ENCODE assay signal across 10 mouse cellular contexts in the genomic region with DNA sequence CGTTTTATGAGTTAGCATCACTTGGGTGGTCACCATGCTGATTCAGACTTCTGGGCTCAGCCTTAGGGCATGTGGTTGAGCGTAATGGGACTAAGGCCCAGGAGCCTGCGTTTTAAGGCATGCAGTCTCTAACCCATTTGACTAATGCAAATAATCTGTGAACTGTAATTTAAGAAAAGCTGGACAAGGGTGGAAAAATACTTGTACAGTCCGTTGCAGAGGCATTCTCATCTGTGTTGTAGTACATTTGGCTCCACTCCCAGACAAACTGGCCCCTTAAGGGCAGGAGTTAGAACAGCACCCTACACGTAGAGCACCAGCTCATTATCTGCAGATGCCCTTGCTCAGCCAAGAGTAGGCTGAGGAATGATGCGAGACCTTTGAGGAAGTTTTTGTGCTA. TPM values are rescaled to one million over a fixed set of nuclear protein-coding genes. Genes with fewer than 3 reads are reported as not detected.
A peak's percentile ranks its signal among the peaks of the same experiment; 100 is the strongest.
DNase-seq lines count a peak whose midpoint lies in the region.
"Had no signal": no experiment of that assay in that cellular context is flagged by ENCODE, and none has a peak within 500 bp of the region (broad histone marks: within the 10 kb centered on the region; RNA-seq: fewer than 3 reads in every experiment).

No protein-coding gene starts in this region.

- peaks cover 71% of the 10 kb centered on the region for H3K36me3 ChIP-seq in heart, embryonic 10.5 days
- peaks cover 89% of the 10 kb centered on the region for H3K36me3 ChIP-seq in forebrain, embryonic 10.5 days (replicated peaks)

- DNase-seq in heart, postnatal 10 days: peak; percentile 44 to 45
- no peak for DNase-seq in heart, embryonic 10.5 days (ENCODE audit: low spot score)
- peak; percentile 78 for DNase-seq in adipocyte (ENCODE audit: low spot score)
- peak; percentile 80 for DNase-seq in kidney, adult 9 months
- DNase-seq in lung, postnatal 14 days: peak; percentile 11
- DNase-seq in left cerebral cortex, postnatal 14 days (ENCODE audit: low spot score in 2 of 2): no peak
- DNase-seq in urinary bladder, adult 2 months (ENCODE audit: low spot score): no peak
- no peak for DNase-seq in forebrain, embryonic 10.5 days (ENCODE audit: extremely low spot score, low spot score)
- DNase-seq: gastrocnemius, postnatal 10 days; thymus, postnatal 14 days had no signal

- no peaks in the 10 kb centered on the region for H3K4me1 ChIP-seq in heart, embryonic 10.5 days
- H3K4me1 ChIP-seq in forebrain, embryonic 10.5 days: peaks cover 5% of the 10 kb centered on the region

- no peaks in the 10 kb centered on the region for H3K27me3 ChIP-seq in heart, embryonic 10.5 days (ENCODE audit: insufficient read depth, poor library complexity, severe bottlenecking)
- H3K27me3 ChIP-seq in forebrain, embryonic 10.5 days (ENCODE audit: poor library complexity, severe bottlenecking): no peaks in the 10 kb centered on the region

- H3K9me3 ChIP-seq in heart, embryonic 10.5 days: no peaks in the 10 kb centered on the region
- H3K9me3 ChIP-seq in forebrain, embryonic 10.5 days: no peaks in the 10 kb centered on the region

- H3K4me3 ChIP-seq in heart, embryonic 10.5 days: no peak overlapping the region
- H3K4me3 ChIP-seq in forebrain, embryonic 10.5 days: no peak overlapping the region

- no peak overlapping the region for H3K27ac ChIP-seq in heart, embryonic 10.5 days
- H3K27ac ChIP-seq in forebrain, embryonic 10.5 days: no peak overlapping the region

- 77% methylated on average over 6 of the region's 6 CpGs for WGBS in heart, embryonic 10.5 days
- 90% methylated on average over 6 of the region's 6 CpGs for WGBS in forebrain, embryonic 10.5 days

- intact Hi-C loops in heart, postnatal 10 days (cut with DNase I): no loop called here
- intact Hi-C loops in left cerebral cortex, postnatal 14 days (cut with DNase I): no loop called here

RNA-seq across cellular contexts. Expression of gene Rbbp9, which starts 6.0 kb away (rescaled TPM):
- 10 to 100 TPM; 14.4 to 15.0 TPM for total RNA-seq in heart, postnatal 10 days (2021)
- 37.3 and 53.8 TPM in 2 replicates for polyA plus RNA-seq in heart, embryonic 10.5 days (2016; fragmentation: Nextera tagmentation; extraction: Ambion mirVana)
- total RNA-seq in left cerebral cortex, postnatal 14 days (2021): 10 to 100 TPM; 25.3 to 25.5 TPM
- polyA plus RNA-seq in urinary bladder, adult 2 months (2012; rRNA removed): 36.1 and 36.8 TPM in 2 replicates
- polyA plus RNA-seq in forebrain, embryonic 10.5 days (2016; fragmentation: Nextera tagmentation; extraction: Ambion mirVana): 60.7 and 63.3 TPM in 2 replicates

RNA-seq across cellular contexts. Expression of gene Sec23b, which starts 11.4 kb away (rescaled TPM):
- 10 to 100 TPM; 32.4 to 36.6 TPM for total RNA-seq in heart, postnatal 10 days (2021)
- 68.4 and 77.7 TPM in 2 replicates for polyA plus RNA-seq in heart, embryonic 10.5 days (2016; fragmentation: Nextera tagmentation; extraction: Ambion mirVana)
- total RNA-seq in left cerebral cortex, postnatal 14 days (2021): 10 to 100 TPM; 45.0 to 48.3 TPM
- 42.7 and 51.4 TPM in 2 replicates for polyA plus RNA-seq in urinary bladder, adult 2 months (2012; rRNA removed)
- polyA plus RNA-seq in forebrain, embryonic 10.5 days (2016; fragmentation: Nextera tagmentation; extraction: Ambion mirVana): 124 and 131 TPM in 2 replicates

RNA-seq across cellular contexts. Expression of gene Polr3f, which starts 17.1 kb away (rescaled TPM):
- total RNA-seq in heart, postnatal 10 days (2021): 10 to 100 TPM; 14.6 to 16.9 TPM
- 23.6 and 24.2 TPM in 2 replicates for polyA plus RNA-seq in heart, embryonic 10.5 days (2016; fragmentation: Nextera tagmentation; extraction: Ambion mirVana)
- 10 to 100 TPM; 22.5 to 22.9 TPM for total RNA-seq in left cerebral cortex, postnatal 14 days (2021)
- polyA plus RNA-seq in urinary bladder, adult 2 months (2012; rRNA removed): 15.4 and 16.2 TPM in 2 replicates
- 35.1 and 36.1 TPM in 2 replicates for polyA plus RNA-seq in forebrain, embryonic 10.5 days (2016; fragmentation: Nextera tagmentation; extraction: Ambion mirVana)

RNA-seq across cellular contexts. Expression of gene Dzank1, which starts 17.4 kb away (rescaled TPM):
- total RNA-seq in heart, postnatal 10 days (2021): 1 to 10 TPM; 1.8 to 2.2 TPM
- 0.45 and 0.62 TPM in 2 replicates for polyA plus RNA-seq in heart, embryonic 10.5 days (2016; fragmentation: Nextera tagmentation; extraction: Ambion mirVana)
- total RNA-seq in left cerebral cortex, postnatal 14 days (2021): 100 to 1,000 TPM; 121 to 134 TPM
- 2.1 and 2.7 TPM in 2 replicates for polyA plus RNA-seq in urinary bladder, adult 2 months (2012; rRNA removed)
- polyA plus RNA-seq in forebrain, embryonic 10.5 days (2016; fragmentation: Nextera tagmentation; extraction: Ambion mirVana): 2.1 and 2.8 TPM in 2 replicates

RNA-seq across cellular contexts. Expression of gene Smim26, which starts 49.2 kb away (rescaled TPM):
- total RNA-seq in heart, postnatal 10 days (2021): 10 to 100 TPM; 65.4 to 67.9 TPM
- polyA plus RNA-seq in heart, embryonic 10.5 days (2016; fragmentation: Nextera tagmentation; extraction: Ambion mirVana): 36.1 and 43.0 TPM in 2 replicates
- total RNA-seq in left cerebral cortex, postnatal 14 days (2021): 10 to 100 TPM; 36.7 to 47.3 TPM
- 53.9 and 61.6 TPM in 2 replicates for polyA plus RNA-seq in urinary bladder, adult 2 months (2012; rRNA removed)
- polyA plus RNA-seq in forebrain, embryonic 10.5 days (2016; fragmentation: Nextera tagmentation; extraction: Ambion mirVana): 31.2 and 31.5 TPM in 2 replicates

Comparison
In these comparisons a context has a peak if more than half of its experiments do, and no peak if none do; other contexts are left out.
1. DNase-seq: peak in heart, postnatal 10 days (2 of 2), adipocyte (single experiment), kidney, adult 9 months (single experiment) and lung, postnatal 14 days (single experiment); none in heart, embryonic 10.5 days (single experiment), left cerebral cortex, postnatal 14 days (0 of 2), urinary bladder, adult 2 months (single experiment) and forebrain, embryonic 10.5 days (single experiment).